Mouse (Mus musculus) erythroid progenitor cell, adult 5-6 weeks (primary cell): ENCODE results near the gene Ptpn5. TPM values are rescaled to one million over a fixed set of nuclear protein-coding genes. Genes with fewer than 3 reads are reported as not detected.
A peak's percentile ranks its signal among the peaks of the same experiment; 100 is the strongest.

Source experiments
- ATAC-seq: replicated peaks from 2 replicates; pipeline ENCODE4 v1.8.0; 2016; ENCODE audit warnings: moderate number of reproducible peaks, mild to moderate bottlenecking, moderate TSS enrichment, inconsistent platforms; ENCODE audit not compliant: poor library complexity, low FRiP score, severe bottlenecking
- total RNA-seq, 2 experiments: library from RNA; stranded (forward) in 1 of 2; stranded (reverse) in 1 of 2; fragments of 150-400 nt in 1 of 2; fragments of 186-747, 209-891 nt in 1 of 2; gene quantifications; 2 replicates each; pipeline versions ENCODE4 v1.2.3 to v1.2.4; 2015 to 2017; ENCODE audit warnings: low replicate concordance in 2 of 2

The Ptpn5 gene
- total RNA-seq, 2 experiments from 2014 or later, result not detected

DNA sequence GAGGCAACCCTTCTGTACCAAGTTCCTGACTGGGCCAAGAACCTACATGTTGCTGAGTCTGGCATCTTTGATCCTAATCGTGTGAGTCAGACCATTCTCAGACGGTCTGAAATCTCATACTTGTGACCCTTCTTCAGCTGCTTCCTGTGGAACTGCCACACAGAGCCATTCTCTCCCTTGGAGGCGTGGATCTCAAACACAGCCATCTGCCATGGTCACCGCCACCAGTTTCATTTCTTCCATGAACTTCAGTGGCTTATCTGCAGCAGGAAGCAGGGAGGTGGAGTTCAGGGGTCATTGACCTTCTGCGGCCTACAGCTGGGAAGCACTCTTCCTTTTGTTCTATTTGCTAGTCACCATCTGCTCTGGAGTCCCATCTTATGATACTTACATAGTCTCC is 65.6 kb downstream of the Ptpn5 start:
- no peak for ATAC-seq

DNA sequence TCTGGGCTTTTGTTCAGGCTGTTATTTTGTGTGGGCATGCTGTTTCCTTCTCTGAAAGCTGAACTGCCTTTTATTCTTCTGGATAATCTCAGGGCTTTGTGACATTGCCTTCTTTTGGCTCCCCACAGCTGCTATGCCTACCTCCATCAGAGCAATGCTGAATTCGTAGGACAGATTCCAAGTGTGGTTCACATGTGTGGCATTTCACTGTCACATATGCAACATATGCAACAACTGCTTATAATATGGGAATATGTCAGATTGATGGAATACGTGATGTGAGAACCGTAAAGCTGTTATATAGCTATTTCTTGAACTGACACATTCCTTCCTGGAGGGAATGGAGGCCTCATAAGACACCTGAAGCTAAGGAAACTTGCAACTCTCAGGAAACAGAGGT is 66.5 kb downstream of the Ptpn5 start:
- no peak for ATAC-seq

DNA sequence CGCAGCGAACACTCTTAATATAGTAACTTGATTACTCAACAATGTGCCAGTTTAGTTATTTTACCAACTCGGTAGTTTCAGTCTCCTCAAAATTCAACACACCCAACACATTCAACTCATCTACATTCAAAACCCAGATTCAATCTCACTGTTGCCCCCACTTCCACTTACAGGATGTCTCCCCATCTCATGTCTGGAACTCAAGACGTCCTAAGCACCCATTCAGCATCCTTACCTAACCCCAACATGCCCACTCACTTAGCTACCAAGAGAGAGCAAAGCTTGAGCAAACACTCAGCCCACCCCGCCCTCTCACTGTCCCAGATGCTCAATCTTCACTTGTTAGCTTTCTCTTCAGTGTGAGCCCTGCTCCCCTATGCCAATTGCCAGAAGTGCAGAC is 71.9 kb downstream of the Ptpn5 start:
- no peak for ATAC-seq

DNA sequence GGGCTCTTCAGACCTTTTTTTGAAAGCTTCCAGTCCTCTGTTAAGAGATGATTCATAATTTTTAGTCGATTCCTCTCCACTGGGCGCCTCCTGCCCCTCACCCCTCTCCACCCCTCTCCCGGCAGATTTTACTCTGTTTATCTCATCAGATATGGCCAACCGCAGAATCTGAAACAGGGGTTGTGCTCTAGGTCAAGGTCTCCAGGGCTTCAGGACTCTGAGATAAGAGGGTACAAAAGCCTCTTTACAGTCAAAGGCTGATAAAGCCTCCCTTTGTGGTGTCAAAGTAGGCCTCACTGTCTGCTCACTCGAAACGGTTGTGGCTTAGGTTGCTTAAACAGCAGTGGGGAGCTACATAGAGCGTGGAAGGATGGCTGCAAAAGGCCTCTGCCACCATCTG is 74.1 kb downstream of the Ptpn5 start:
- no peak for ATAC-seq

DNA sequence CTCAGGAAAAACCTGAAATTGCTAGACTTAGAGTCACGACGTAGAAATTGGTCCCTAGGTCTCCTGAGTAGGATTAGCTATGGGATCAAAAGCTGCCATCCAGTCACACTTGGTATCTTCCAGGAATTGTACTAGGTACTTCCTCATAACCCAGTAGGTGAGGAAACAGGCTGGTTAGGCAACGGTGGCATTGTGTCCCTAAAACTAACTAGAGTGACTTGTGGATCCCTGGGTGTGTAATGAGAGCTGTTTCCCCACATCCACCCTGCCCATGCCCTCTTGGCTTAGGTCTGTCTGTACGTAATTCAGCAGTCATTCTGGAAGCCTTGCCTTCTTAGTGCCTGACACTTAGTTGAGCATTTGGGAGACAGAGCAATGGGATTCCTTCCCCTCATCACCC is 77.2 kb downstream of the Ptpn5 start:
- ATAC-seq, result no peak

DNA sequence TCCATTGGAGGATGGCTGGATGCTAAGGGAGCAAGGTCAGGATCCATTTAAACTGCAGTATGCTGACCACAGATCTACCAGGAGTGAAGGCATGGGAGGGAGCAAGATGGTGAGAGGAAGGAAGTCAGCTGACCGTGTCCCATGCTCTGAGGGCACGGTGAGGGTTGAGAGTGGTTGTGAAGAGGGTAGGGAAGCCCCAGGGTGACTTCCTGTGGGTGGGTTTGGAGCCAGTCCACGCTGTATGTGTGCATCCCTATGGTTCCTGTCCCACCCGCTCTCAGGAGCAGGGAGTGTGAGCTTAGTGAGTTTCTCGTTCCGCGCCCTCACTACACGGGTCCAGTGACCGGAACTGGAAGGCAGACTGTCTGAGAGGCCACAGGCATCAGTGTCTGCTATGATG is 77.7 kb downstream of the Ptpn5 start:
- no peak for ATAC-seq

DNA sequence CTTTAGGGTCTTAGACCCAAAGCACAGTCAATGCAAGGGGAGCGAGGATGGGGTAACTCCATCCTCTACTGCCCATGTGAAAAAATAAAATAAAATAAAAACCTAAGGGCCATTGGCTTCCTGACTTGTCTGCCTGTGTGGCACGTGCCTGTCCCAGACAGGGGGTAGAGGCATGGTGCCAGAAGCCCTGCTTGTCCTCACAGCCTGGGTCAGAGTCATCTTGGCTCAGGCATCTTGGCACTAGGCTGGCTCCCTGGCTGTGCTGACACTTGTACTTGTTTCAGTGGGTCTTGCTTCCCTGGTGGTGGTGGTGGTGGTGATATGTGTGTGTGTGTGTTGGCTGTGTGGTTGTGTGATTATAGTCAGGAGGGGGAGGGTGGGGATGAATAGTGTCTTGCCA is 78.8 kb downstream of the Ptpn5 start:
- no peak for ATAC-seq

DNA sequence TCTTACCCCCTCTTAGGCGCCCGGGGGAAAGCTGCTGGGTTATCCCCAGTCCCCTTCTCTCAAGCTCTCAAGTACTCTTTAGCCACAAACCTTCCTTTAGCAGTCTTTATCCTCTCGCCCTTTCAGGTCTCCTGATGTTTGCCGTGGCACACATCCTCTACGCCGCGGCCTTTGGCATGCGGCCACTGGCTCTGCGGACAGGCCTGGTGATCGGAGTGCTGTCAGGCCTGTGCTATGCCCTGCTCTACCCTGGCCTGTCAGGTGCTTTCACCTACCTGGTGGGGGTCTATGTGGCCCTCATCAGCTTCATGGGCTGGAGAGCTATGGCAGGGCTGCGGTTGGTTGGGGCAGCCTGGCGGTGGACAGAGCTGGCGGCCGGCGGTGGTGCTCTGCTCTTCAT is 80.2 kb downstream of the Ptpn5 start:
- no peak for ATAC-seq

DNA sequence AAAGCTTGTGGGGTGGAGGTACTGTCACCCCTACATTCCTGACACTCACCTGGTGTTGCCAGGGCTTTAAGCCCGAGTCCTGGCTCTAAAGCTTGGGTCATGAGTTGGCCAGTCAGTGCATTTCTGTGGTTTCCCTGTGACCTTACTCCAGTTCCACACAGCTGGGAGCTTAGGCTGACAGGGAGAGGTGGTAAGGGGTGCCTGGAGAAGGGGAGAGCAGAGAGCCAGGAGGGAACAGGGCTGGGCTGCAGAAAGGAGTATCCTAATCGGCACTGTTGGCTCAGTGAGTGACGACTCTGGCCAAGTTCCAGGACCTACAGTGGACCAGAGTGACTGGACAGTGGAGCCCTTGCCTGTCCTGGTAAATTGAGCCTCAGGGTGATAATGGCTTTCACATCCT is 81.2 kb downstream of the Ptpn5 start:
- ATAC-seq, result no peak

DNA sequence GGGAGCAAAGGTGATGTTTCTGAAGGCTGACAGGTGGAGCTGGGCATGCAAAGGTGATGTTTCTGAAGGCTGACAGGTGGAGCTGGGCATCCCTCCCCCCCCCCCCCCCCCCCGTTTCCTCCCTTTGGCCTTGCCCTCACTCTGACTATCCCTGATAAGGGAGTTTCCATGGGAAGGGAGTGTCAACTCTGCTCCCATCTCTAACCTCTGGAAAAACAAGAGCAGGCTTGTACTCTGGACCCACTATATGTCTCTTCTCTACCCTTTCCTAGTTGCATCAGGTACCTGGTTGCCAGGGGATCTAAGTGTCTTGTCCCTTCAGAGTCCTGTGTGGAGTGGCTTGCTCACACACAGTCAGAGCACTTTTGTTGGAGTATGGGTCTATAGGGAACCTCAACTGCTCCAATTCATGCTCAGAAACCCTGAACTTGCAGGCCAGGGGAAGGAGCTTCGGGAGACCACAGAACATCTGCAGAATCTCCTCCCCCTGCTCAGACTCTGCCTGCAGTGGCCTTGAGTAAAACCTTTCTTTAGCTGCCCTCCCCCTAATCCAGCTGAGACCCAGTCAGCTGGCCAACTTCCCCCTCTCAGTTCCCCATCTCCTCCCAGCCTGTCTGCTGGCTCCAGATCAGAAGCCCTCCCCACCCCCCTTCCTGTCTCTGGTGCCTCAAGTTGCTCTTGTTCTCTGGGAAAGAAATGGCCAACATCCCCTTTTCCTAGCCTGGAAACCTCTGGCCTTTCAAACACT is 81.9 kb downstream of the Ptpn5 start:
- ATAC-seq, result no peak

DNA sequence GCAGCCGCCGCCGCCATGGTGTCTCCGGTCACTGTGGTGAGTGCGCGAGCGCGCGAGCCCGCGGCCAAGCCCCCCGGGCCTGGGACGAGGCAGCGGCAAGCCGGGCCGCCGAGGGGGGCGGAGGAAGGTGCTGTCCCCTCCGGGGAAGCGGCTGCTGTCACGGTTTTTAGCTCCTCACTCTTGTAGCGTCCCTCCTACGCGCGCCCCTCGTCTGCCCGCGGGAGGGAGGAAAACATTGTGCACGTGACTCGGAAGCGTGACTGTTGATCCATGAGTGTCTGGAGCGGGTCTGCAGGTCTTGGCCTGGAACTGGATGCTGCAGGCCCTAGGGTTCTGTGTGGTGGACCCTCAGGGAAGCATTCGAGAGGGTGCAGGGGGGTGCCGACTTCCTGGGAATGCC is 82.7 kb downstream of the Ptpn5 start:
- ATAC-seq, result no peak

DNA sequence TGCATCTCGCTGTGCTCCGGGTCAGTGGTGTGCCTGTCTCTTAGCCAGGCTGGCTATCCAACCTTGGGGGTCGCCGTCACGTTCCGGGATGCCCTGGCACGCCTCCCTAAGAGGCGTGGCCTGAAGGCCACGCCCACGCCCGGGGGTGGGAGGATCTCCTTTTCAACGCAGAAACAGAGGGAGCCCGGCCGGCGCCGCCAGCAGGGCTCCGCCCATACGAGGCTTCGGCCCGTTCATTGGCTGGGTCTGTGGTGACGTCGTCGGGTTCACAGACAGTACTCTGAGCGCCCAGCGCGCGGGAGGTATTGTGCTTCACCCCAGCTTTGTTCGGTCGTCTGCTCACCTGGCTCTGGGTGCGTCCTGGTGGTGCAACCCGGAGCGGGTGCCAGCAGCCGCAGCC is 83.1 kb downstream of the Ptpn5 start, which contains the start of gene Tmem86a:
Tmem86a (plus strand) TSS at position 236 of the 400 bp plus-strand sequence.
- ATAC-seq, result peak; percentile 91

DNA sequence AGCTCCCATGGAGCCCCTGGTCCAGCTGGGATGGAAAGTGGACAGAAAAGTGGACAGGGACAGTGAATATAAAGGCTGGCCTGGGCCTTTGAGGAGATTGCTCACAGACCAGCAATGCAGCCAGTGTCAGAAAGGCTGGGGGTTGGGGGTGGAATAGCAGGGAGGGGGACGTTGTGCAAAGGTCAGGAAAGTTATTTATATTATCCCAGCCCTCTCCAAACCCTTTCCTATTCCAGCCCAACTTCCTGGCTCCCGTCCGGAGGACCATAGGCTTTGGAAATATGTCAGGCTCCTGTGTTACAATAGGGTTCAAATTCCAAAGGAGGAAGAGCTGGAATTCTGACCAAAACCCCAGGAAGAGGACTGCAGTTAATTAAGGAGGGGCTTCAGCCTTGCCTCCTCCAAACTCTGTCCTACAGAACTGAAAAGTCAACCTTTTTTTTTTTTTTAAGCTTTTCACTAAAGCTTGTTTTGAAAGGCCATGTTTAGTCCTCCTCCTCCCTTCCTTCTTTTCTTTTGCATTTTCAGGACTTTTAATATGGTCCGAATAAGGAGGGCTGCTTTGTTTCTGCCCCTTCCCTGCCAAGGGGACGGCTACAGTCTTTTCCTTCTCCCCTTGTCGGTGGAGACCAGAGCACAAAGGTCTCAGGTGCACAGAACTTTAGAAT is 90.5 kb downstream of the Ptpn5 start:
- ATAC-seq, result no peak

DNA sequence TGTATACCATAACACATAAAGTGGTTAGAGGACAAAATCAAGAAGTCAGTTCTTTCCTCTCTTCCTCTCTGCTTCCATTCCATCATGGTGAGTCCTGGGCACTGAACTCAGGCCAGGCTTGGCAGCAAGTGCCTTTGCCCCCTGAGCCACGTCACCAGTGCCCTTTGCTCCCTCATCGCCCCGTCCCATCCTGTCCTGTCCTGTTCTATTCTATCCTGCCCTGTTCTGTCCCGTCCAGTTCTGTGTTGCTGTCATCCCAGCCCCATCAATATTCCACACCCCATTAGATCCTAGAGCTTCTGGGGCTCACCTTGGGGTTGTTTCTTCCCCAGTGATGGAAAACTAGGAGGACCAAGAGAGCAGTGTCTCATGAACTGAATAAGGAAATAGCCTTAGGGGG is 91.4 kb downstream of the Ptpn5 start:
- no peak for ATAC-seq

DNA sequence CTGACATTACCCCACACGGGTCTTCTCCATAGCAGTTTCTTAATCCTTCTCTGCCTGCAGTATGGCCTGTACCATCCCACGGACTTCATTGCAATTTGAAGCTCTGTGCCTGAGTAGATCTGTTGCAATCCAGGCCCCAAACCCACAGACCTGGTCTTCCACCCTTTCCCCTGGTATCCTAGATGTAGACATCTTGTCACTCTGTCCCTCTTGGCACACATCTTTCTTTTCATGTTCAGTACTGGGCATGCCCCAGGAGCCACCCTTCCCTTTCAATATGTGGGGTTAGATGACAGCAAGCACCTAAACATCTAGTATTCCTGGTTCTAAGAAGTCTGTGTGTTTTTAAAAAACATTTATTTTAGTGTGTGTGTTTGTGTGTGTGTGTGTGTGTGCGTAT is 91.8 kb downstream of the Ptpn5 start:
- ATAC-seq, result no peak

DNA sequence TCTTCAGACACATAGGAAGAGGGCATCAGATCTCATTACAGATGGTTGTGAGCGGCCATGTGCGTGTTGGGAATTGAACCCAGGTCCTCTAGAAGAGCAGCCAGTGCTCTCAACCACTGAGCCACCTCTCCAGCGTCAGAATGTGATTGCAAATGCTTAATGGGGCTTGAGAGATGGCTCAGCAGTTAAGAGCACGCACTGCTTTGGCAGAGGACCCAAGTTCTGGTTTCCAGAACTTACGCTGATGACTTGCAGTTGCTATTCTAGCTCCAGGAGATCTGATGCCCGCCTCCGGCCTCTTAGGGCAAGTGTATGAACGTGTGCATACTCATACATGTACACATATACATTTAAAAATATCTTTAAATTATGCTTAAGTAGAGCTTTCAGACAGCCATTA is 98.1 kb downstream of the Ptpn5 start:
- no peak for ATAC-seq

DNA sequence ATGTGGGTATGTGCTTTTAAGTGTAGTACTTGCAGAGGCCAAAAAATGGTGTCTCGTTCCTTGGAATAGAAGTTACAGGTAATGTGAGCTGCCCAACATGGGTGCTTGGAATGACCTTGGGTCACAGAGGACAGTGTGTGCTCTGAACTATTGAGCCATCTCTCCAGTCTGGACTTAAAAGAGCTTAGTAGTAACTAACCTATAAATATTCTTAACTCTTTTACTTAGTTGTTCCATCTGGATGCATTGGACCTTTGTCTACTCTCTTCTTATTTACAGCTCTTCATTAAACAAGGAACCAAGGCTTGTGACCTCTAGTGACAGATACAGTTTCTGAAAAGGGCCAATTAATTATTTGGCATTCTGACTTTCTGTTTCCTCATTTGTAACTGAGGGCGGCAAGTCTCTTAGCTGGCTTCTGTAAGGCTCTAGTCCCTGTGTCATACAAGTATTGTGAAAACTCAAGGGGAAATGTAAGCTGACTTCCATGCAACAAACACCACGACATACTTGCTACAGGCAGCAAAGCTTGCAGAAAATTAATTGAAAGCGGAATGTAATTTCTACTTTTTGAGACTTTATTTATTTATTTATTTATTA is 98.6 kb downstream of the Ptpn5 start:
- ATAC-seq, result no peak

DNA sequence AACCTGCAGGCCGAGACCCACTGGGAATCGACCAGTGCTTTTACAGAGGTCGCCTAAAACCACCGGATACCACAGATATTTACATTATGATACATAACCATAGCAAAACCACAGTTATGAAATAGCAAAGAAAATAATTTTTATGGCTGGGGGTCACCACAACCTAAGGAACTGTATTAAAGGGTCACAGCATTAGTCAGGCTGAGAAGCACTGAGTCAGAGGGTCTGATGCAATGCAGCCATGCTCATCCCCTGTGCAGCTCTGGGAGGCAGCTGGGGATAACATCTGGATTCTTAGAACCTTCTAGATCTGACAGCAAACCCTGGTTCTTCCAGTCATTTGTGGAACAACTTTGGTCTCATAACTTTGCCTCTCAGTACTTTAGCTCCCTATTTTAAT is 102.1 kb downstream of the Ptpn5 start:
- no peak for ATAC-seq

DNA sequence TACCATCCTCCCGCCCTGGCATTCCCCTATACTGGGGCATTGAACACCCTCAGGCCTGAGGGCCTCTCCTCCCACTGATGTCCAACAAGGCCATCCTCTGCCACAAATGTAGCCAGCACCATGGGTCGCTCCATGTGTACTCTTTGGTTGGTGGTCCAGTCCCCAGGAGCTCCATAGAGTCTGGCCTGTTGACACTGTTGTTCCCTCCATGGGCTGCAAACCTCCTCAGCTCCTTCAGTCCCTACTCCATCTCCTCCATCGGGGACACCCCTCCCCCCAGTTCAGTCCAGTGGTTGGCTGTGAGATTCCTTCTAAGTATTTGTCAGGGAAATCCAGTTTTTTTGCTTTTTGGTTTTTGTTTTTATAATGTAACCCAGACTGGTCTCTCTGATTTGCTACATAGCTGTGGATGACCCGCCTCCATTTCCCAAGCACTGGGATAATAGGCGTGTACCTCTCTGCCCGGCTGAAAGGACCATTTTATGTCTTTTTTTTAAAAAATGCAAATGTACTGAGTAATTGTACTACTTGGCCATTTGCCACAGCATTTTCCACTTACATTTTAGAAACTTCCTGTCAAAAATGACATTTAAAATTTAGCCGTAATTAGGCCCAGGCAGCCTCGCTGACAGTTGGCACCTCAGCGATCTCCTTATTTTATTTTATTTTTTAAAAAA is 102.8 kb downstream of the Ptpn5 start:
- no peak for ATAC-seq
